Mouse (Mus musculus) liver, adult 2 months (tissue): ENCODE results near the gene Rab4a. TPM values are rescaled to one million over a fixed set of nuclear protein-coding genes. Genes with fewer than 3 reads are reported as not detected.

Experiments
- DNase-seq: peaks from one replicate; pipeline ENCODE4 v3.0.0-alpha.2; 2011; ENCODE audit warnings: low read depth, low spot score; ENCODE audit errors: extremely low read depth
- H3K27ac ChIP-seq: fragments of 200-500 bp; replicated peaks from 2 replicates; pipeline ENCODE4 v1.5.1; 2012; ENCODE audit warnings: low read depth, mild to moderate bottlenecking, control low read depth, inconsistent platforms, low read length; ENCODE audit not compliant: insufficient read depth
- H3K27me3 ChIP-seq: fragments of 200-500 bp; 2 replicates; pipeline ENCODE4 v1.6.1; 2012; ENCODE audit warnings: mild to moderate bottlenecking, moderate library complexity, low read length, inconsistent platforms; ENCODE audit not compliant: control insufficient read depth, insufficient read depth
- H3K36me3 ChIP-seq: fragments of 200-500 bp; 2 replicates; pipeline ENCODE4 v1.6.1; 2012; ENCODE audit warnings: low read length, inconsistent platforms; ENCODE audit not compliant: control insufficient read depth, insufficient read depth
- H3K4me1 ChIP-seq: fragments of 200-500 bp; 2 replicates; pipeline ENCODE4 v1.6.1; 2011; ENCODE audit warnings: low read length; ENCODE audit not compliant: control insufficient read depth, insufficient read depth
- H3K4me3 ChIP-seq: fragments of 200-500 bp; 2 replicates; pipeline ENCODE4 v1.5.1; 2011; ENCODE audit warnings: low read depth, mild to moderate bottlenecking, control low read depth, low read length, moderate library complexity; ENCODE audit not compliant: insufficient read depth
- H3K79me2 ChIP-seq: fragments of 200-500 bp; 2 replicates; pipeline ENCODE4 v1.6.1; 2012; ENCODE audit warnings: inconsistent platforms, mild to moderate bottlenecking, low read length, moderate library complexity; ENCODE audit not compliant: control insufficient read depth, insufficient read depth
- H3K9ac ChIP-seq: fragments of 200-500 bp; 2 replicates; pipeline ENCODE4 v1.6.1; 2012; ENCODE audit warnings: low read depth, mild to moderate bottlenecking, control low read depth, inconsistent platforms, low read length
- CTCF ChIP-seq: fragments of 200-500 bp; IDR thresholded peaks from 2 replicates; pipeline ENCODE4 v1.5.1; 2011; ENCODE audit warnings: low read depth, low read length, control low read depth
- POLR2A ChIP-seq: fragments of 200-500 bp; IDR thresholded peaks from 2 replicates; pipeline ENCODE4 v1.6.1; 2011; ENCODE audit warnings: low read length, control low read depth; ENCODE audit not compliant: insufficient read depth; ENCODE audit errors: extremely low read depth
- WGBS: fragments of 180-500 bp; shearing (Covaris S2); methylation state at CpG from one replicate; pipeline ENCODE4 v1.1.7; 2018; 5-methylcytosine and 5-hydroxymethylcytosine counted together
- polyA plus RNA-seq: library from polyadenylated mRNA; depleted of rRNA; stranded (reverse); fragments of >200 nt; gene quantifications from 2 replicates; pipeline ENCODE4 v1.2.3, GENCODE M21; 2012
- total RNA-seq: library from RNA; depleted of rRNA; stranded (reverse); fragments of >200 nt; gene quantifications from 2 replicates; pipeline ENCODE4 v1.2.3, GENCODE M21; 2014

Gene Rab4a
- total and polyA plus RNA-seq, 2 experiments = 15.4 to 24.4 TPM

DNA sequence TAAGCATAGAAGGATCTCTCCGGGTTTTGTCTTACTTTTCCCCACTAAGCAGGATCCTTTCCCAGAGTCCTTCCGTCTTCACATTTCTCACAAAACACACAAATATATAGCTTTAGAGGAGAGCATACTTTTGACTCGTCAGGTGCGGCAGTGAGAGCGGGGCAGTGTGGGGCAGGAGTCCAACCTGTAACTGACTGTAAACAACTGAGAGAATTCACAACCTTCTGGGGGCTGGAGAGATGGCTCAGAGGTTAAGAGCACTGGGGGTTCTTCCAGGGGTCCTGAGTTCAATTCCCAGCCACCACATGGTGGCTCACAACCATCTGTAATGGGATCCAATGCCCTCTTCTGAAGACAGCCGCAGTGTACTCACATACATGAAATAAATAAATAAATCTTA, 6.4 kb upstream of the Rab4a start:
- DNase-seq = no peak
- no peak overlapping the region for H3K27ac ChIP-seq
- WGBS = 67% methylated on average over 6 of the region's 6 CpGs
- no peaks in the 10 kb centered on the region for H3K36me3 ChIP-seq
- H3K4me3 ChIP-seq = no peak overlapping the region
- H3K79me2 ChIP-seq = no peaks in the 10 kb centered on the region
- H3K9ac ChIP-seq = no peak overlapping the region
- H3K27me3 ChIP-seq = no peaks in the 10 kb centered on the region
- peaks cover 7% of the 10 kb centered on the region for H3K4me1 ChIP-seq
- TF ChIP-seq CTCF = no peak
- TF ChIP-seq POLR2A = no peak

DNA sequence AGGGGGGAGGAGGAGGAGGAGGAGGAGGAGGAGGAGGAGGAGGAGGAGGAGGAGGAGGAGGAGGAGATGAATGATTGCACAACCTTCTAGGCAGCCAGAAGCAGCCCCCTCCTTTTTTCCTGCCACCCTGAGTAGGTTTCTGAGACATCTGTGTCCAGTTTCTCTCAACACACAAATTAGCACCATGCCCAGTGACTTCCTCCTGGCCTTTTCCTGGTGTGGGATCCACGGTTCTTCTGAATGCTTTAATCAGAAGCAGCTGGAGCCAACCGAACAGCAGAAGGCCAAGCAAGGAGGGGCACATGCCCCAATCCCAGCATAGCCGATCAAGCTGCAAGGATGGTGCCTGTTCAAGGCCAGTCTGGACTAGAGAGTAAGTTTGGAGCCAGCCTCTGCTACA, 5.9 kb upstream of the Rab4a start:
- DNase-seq = no peak
- Histone ChIP-seq H3K4me3 (no peak overlapping the region), H3K36me3 (no peaks in the 10 kb centered on the region), H3K9ac (no peak overlapping the region), H3K4me1 (peaks cover 7% of the 10 kb centered on the region), H3K27ac (no peak overlapping the region), H3K79me2 (no peaks in the 10 kb centered on the region), H3K27me3 (no peaks in the 10 kb centered on the region)
- TF ChIP-seq POLR2A = no peak
- TF ChIP-seq CTCF = no peak
- 64% methylated on average over 3 of the region's 3 CpGs for WGBS

DNA sequence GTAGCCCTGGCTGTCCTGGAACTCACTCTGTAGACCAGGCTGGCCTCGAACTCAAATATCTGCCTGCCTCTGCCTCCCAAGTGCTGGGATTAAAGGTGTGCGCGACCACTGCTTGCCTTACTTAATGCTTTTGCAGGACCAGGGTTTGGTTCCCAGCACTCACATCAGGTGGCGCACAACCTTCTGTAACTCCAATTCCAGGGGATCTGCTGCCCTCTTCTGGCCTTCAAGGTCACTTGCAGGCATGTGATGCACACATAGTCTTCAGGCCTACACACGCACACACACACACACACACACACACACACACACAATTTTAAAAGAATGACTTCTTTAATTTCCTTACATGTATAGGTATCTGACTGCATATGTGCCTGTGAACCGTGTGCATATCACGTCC, 4.9 kb upstream of the Rab4a start:
- 97% methylated on average over 7 of the region's 7 CpGs for WGBS
- peaks cover 7% of the 10 kb centered on the region for H3K4me1 ChIP-seq

DNA sequence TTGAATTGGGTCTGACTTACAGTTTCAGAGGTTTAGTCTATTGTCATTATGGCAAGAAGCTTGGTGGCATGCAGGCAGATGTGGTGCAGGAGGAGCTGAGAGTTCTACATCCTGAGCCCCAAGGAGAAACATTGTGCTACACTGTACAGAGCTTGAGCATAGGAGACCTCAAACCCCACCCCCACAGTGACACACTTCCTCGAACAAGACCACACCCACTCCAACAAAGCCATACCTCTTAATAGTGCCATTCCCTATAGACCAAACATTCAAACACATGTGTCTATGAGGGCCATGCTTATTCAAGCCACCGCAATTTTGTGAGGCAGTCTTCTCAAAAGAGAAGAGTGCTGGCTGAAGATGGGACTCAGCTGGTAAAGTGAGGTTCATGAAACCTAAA, 4.2 kb upstream of the Rab4a start:
- WGBS = 91% methylated on average over 2 of the region's 2 CpGs
- Histone ChIP-seq H3K4me3 (no peak overlapping the region), H3K27ac (no peak overlapping the region), H3K79me2 (no peaks in the 10 kb centered on the region; the same call in 1 of the 2 replicates), H3K36me3 (no peaks in the 10 kb centered on the region), H3K9ac (no peak overlapping the region), H3K27me3 (no peaks in the 10 kb centered on the region), H3K4me1 (peaks cover 6% of the 10 kb centered on the region)
- no peak for DNase-seq
- TF ChIP-seq POLR2A (no peak), CTCF (no peak)

More for the DNA sequence above, 4.9 kb upstream of the Rab4a start:
- H3K27ac ChIP-seq = no peak overlapping the region
- no peak overlapping the region for H3K9ac ChIP-seq
- H3K36me3 ChIP-seq = no peaks in the 10 kb centered on the region
- no peak for DNase-seq
- H3K79me2 ChIP-seq = no peaks in the 10 kb centered on the region
- no peak overlapping the region for H3K4me3 ChIP-seq
- H3K27me3 ChIP-seq = no peaks in the 10 kb centered on the region
- TF ChIP-seq POLR2A (no peak), CTCF (no peak)

DNA sequence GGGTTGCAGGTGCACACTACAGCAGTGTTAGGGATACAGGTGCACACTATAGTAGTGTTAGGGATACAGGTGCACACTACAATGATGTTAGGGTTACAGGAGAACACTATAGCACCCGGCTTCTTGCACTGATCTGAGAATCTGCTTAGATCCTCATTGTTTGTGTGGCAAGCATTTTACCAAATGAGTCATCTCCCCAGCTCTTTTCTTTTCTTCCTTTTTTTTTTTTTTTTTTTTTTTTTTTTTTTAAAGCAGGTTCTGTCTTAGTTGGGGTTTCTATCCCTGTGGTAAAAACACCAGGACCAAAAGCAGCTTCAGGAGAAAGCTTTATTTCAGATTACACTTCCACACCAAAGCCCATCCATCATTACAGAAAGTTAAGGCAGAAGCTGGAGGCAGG, 2.1 kb upstream of the Rab4a start:
- H3K27ac ChIP-seq = no peak overlapping the region
- no peaks in the 10 kb centered on the region; the same call in 1 of the 2 replicates for H3K79me2 ChIP-seq
- H3K9ac ChIP-seq = no peak overlapping the region
- DNase-seq = no peak
- H3K36me3 ChIP-seq = no peaks in the 10 kb centered on the region
- no peak for TF ChIP-seq CTCF
- no peak for TF ChIP-seq POLR2A
- 77% methylated on average over 1 of the region's 1 CpGs for WGBS
- no peak overlapping the region for H3K4me3 ChIP-seq
- peaks cover 9% of the 10 kb centered on the region for H3K4me1 ChIP-seq
- H3K27me3 ChIP-seq = no peaks in the 10 kb centered on the region

DNA sequence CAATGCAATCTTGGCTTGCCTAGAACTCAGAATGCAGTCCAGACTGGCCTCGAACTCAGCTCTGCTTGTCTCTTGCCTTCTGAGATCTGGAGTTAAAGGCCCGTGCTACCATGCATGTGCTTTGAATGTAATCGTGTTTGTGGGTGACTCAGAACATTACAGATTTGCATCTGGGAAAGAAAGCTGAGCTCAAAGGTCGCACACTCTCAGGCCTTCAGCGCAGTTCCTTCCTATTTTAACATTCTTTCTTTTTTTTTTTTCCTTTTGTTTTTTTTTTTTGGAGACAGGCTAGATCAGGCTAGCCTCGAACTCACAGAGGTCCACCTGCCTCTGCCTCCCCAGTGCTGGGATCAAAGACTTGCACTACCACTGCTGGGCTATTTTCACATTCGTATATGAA, 1.2 kb upstream of the Rab4a start:
- H3K36me3 ChIP-seq = no peaks in the 10 kb centered on the region
- H3K27ac ChIP-seq = no peak overlapping the region
- no peak for DNase-seq
- H3K9ac ChIP-seq = no peak overlapping the region
- H3K4me1 ChIP-seq = peaks cover 12% of the 10 kb centered on the region
- H3K79me2 ChIP-seq = peaks cover 7% of the 10 kb centered on the region; the same call in 1 of the 2 replicates
- no peak overlapping the region for H3K4me3 ChIP-seq
- TF ChIP-seq POLR2A (no peak), CTCF (no peak)
- 88% methylated on average over 7 of the region's 7 CpGs for WGBS
- H3K27me3 ChIP-seq = no peaks in the 10 kb centered on the region
